Mouse (Mus musculus): ENCODE data around the gene Denr. TPM values are rescaled to one million over a fixed set of nuclear protein-coding genes. Genes with fewer than 3 reads are reported as not detected.

Gene Denr
- polyA plus RNA-seq, 1 experiment from 2014 or later: 166 TPM

- Histone ChIP-seq H3K36me3 (ENCODE audit: control insufficient read depth, insufficient read depth, low read length) (no peaks in the 10 kb centered on the region), H3K4me1 (replicated peaks; ENCODE audit: control insufficient read depth, insufficient read depth, low read length) (no peaks in the 10 kb centered on the region), H3K9ac (ENCODE audit: low read length) (no peak overlapping the region), H3K4me2 (ENCODE audit: low read depth, low read length, severe bottlenecking) (no peak overlapping the region), H3K9me3 (ENCODE audit: control insufficient read depth, low read length) (no peaks in the 10 kb centered on the region), H3K4me3 (ENCODE audit: low read depth, low read length) (no peak overlapping the region), H3K27ac (ENCODE audit: low read depth, low read length) (no peak overlapping the region), H3K27me3 (ENCODE audit: control insufficient read depth, insufficient read depth, low read length) (no peaks in the 10 kb centered on the region)
- WGBS: 57% methylated on average over 7 of the region's 7 CpGs
- DNase-seq (ENCODE audit: low spot score) (no peak), ATAC-seq (replicated peaks; ENCODE audit: low FRiP score) (no peak)
These were observed 40.2 kb downstream of the Denr start for GRCm38 (mm10) chr5:123947041-123947761.

DNA sequence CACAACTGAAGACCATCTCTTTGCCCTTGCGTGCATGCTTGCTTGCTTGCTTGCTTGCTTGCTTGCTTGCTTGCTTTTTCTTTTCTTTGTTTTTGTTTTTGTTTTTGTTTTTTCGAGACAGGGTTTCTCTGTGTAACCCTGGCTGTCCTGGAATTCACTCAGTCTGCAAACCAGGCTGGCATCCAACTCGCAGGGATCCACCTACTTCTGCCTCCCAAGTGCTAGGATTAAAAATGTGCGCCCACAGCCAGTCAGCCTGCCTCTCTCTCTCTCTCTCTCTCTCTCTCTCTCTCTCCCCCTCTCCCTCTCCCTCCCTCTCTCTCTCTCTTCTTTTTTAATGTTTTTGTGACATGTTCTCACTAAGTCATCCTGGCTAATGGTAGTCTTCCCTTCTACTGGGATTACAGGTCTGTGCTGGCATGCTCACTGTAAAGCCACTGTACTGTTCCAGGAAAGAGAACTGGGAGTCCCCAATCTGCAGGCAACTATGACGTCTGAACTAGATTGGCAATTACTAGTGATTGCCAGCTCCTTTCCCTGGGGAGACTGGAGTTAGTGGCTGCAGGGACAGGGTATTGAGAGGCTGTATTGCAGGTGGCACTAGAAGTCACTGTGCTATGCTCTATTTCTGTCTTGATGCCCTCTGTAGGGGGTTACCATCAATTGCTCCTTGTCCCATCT lies 45.5 kb downstream of the Denr start:
- no peaks in the 10 kb centered on the region for H3K9me3 ChIP-seq (ENCODE audit: control insufficient read depth, low read length)
- no peak overlapping the region for H3K4me3 ChIP-seq (ENCODE audit: low read depth, low read length)
- no peaks in the 10 kb centered on the region for H3K27me3 ChIP-seq (ENCODE audit: control insufficient read depth, insufficient read depth, low read length)
- H3K4me2 ChIP-seq (ENCODE audit: low read depth, low read length, severe bottlenecking): no peak overlapping the region
- WGBS: 65% methylated on average over 5 of the region's 5 CpGs
- no peaks in the 10 kb centered on the region for H3K4me1 ChIP-seq (replicated peaks; ENCODE audit: control insufficient read depth, insufficient read depth, low read length)
- no peak for DNase-seq (ENCODE audit: low spot score)
- H3K27ac ChIP-seq (ENCODE audit: low read depth, low read length): no peak overlapping the region
- no peaks in the 10 kb centered on the region for H3K36me3 ChIP-seq (ENCODE audit: control insufficient read depth, insufficient read depth, low read length)
- no peak for ATAC-seq (replicated peaks; ENCODE audit: low FRiP score)
- no peak overlapping the region for H3K9ac ChIP-seq (ENCODE audit: low read length)

DNA sequence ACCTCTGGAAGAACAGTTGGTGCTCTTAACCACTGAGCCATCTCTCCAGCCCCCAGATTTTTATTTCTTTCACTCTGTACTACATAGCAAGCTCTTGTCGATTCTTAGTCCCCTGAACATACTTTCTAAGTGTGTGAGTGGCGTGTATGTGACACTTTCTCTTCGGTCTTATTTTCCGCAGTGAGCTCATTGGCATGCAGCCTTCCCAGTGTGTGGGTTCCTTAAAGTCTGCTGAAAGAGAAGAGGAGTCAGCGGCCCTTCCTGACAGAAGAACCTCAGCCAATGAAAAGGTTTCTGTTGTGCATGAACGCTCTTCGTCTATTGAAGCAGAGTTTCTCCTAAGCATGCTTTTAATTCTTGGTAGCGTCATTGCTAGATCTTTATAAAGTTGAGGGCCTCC lies 50.2 kb downstream of the Denr start:
- no peak overlapping the region for H3K27ac ChIP-seq (ENCODE audit: low read depth, low read length)
- 82% methylated on average over 8 of the region's 8 CpGs for whole genome bisulfite sequencing
- no peaks in the 10 kb centered on the region for H3K27me3 ChIP-seq (ENCODE audit: control insufficient read depth, insufficient read depth, low read length)
- H3K9ac ChIP-seq (ENCODE audit: low read length): no peak overlapping the region
- ATAC-seq (replicated peaks; ENCODE audit: low FRiP score) (no peak), DNase-seq (ENCODE audit: low spot score) (no peak)
- H3K36me3 ChIP-seq (ENCODE audit: control insufficient read depth, insufficient read depth, low read length): no peaks in the 10 kb centered on the region
- no peaks in the 10 kb centered on the region for H3K4me1 ChIP-seq (replicated peaks; ENCODE audit: control insufficient read depth, insufficient read depth, low read length)
- H3K4me2 ChIP-seq (ENCODE audit: low read depth, low read length, severe bottlenecking): no peak overlapping the region
- no peak overlapping the region for H3K4me3 ChIP-seq (ENCODE audit: low read depth, low read length)
- no peaks in the 10 kb centered on the region for H3K9me3 ChIP-seq (ENCODE audit: control insufficient read depth, low read length)

GRCm38 (mm10) chr5:123959018-123959417 lies 52.0 kb downstream of the Denr start:
- Histone ChIP-seq H3K36me3 (ENCODE audit: control insufficient read depth, insufficient read depth, low read length) (no peaks in the 10 kb centered on the region), H3K27ac (ENCODE audit: low read depth, low read length) (no peak overlapping the region), H3K4me3 (ENCODE audit: low read depth, low read length) (no peak overlapping the region), H3K9ac (ENCODE audit: low read length) (no peak overlapping the region), H3K9me3 (ENCODE audit: control insufficient read depth, low read length) (no peaks in the 10 kb centered on the region), H3K4me2 (ENCODE audit: low read depth, low read length, severe bottlenecking) (no peak overlapping the region), H3K4me1 (replicated peaks; ENCODE audit: control insufficient read depth, insufficient read depth, low read length) (no peaks in the 10 kb centered on the region), H3K27me3 (ENCODE audit: control insufficient read depth, insufficient read depth, low read length) (no peaks in the 10 kb centered on the region)
- DNase-seq (ENCODE audit: low spot score) (no peak), ATAC-seq (replicated peaks; ENCODE audit: low FRiP score) (no peak)
- WGBS: 82% methylated on average over 3 of the region's 3 CpGs

DNA sequence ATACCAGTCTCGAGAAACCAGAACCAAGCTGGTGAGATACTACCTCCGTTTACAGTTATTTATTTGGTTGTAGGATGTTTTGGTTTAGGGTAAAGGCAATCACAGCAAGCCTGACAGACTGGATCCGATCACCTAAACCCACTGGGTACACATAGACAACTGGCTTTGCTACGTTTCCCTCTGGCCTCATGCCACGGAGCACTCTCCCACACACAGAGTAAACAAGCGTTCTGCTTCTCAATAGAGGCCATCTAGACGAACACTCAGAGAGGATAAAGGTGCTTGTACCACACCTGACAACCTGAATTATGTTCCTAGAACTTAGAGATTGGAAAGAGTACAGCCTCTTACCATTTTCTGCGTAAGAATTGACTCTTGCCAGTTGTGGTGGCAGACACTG lies 53.2 kb downstream of the Denr start:
- Histone ChIP-seq H3K4me2 (ENCODE audit: low read depth, low read length, severe bottlenecking) (no peak overlapping the region), H3K9ac (ENCODE audit: low read length) (no peak overlapping the region), H3K4me3 (ENCODE audit: low read depth, low read length) (no peak overlapping the region), H3K9me3 (ENCODE audit: control insufficient read depth, low read length) (no peaks in the 10 kb centered on the region), H3K27me3 (ENCODE audit: control insufficient read depth, insufficient read depth, low read length) (no peaks in the 10 kb centered on the region), H3K27ac (ENCODE audit: low read depth, low read length) (no peak overlapping the region), H3K36me3 (ENCODE audit: control insufficient read depth, insufficient read depth, low read length) (no peaks in the 10 kb centered on the region), H3K4me1 (replicated peaks; ENCODE audit: control insufficient read depth, insufficient read depth, low read length) (no peaks in the 10 kb centered on the region)
- no peak for DNase-seq (ENCODE audit: low spot score)
- 82% methylated on average over 8 of the region's 8 CpGs for WGBS
- no peak for ATAC-seq (replicated peaks; ENCODE audit: low FRiP score)

- no peaks in the 10 kb centered on the region for H3K27me3 ChIP-seq (ENCODE audit: control insufficient read depth, insufficient read depth, low read length)
- no peak overlapping the region for H3K4me2 ChIP-seq (ENCODE audit: low read depth, low read length, severe bottlenecking)
- H3K9ac ChIP-seq (ENCODE audit: low read length): no peak overlapping the region
- no peaks in the 10 kb centered on the region for H3K36me3 ChIP-seq (ENCODE audit: control insufficient read depth, insufficient read depth, low read length)
- no peaks in the 10 kb centered on the region for H3K4me1 ChIP-seq (replicated peaks; ENCODE audit: control insufficient read depth, insufficient read depth, low read length)
- no peaks in the 10 kb centered on the region for H3K9me3 ChIP-seq (ENCODE audit: control insufficient read depth, low read length)
- 87% methylated on average over 12 of the region's 12 CpGs for WGBS
- no peak overlapping the region for H3K4me3 ChIP-seq (ENCODE audit: low read depth, low read length)
- no peak for DNase-seq (ENCODE audit: low spot score)
- no peak for ATAC-seq (replicated peaks; ENCODE audit: low FRiP score)
- no peak overlapping the region for H3K27ac ChIP-seq (ENCODE audit: low read depth, low read length)
These were observed 54.1 kb downstream of the Denr start for GRCm38 (mm10) chr5:123961046-123961445.

DNA sequence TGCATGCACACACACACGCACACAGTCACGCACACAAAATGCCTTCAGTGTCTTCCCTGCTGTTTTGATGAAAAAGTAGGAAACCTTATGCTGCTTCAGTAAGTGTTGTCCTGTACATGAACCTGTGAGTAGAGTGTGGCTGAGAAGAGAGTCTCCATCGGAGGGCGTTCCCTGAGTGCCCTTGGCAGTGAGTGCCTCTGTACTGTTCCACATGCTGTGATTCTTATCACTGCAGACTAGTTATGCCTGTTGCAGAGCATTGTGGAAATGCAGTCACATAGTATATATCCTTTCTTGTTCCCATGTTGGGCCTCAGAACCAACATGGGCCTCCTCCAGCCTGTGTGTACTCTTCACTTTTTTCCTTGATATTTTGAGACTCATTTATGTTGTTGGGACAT lies 57.2 kb downstream of the Denr start:
- no peak for DNase-seq (ENCODE audit: low spot score)
- no peak overlapping the region for H3K27ac ChIP-seq (ENCODE audit: low read depth, low read length)
- no peaks in the 10 kb centered on the region for H3K9me3 ChIP-seq (ENCODE audit: control insufficient read depth, low read length)
- no peak overlapping the region for H3K4me2 ChIP-seq (ENCODE audit: low read depth, low read length, severe bottlenecking)
- no peaks in the 10 kb centered on the region for H3K4me1 ChIP-seq (replicated peaks; ENCODE audit: control insufficient read depth, insufficient read depth, low read length)
- no peaks in the 10 kb centered on the region for H3K27me3 ChIP-seq (ENCODE audit: control insufficient read depth, insufficient read depth, low read length)
- 97% methylated on average over 4 of the region's 4 CpGs for WGBS
- no peak for ATAC-seq (replicated peaks; ENCODE audit: low FRiP score)
- H3K9ac ChIP-seq (ENCODE audit: low read length): no peak overlapping the region
- H3K4me3 ChIP-seq (ENCODE audit: low read depth, low read length): no peak overlapping the region
- H3K36me3 ChIP-seq (ENCODE audit: control insufficient read depth, insufficient read depth, low read length): no peaks in the 10 kb centered on the region

- no peaks in the 10 kb centered on the region for H3K9me3 ChIP-seq (ENCODE audit: control insufficient read depth, low read length)
- WGBS: 98% methylated on average over 2 of the region's 2 CpGs
- DNase-seq (ENCODE audit: low spot score) (no peak), ATAC-seq (replicated peaks; ENCODE audit: low FRiP score) (no peak)
- H3K9ac ChIP-seq (ENCODE audit: low read length): no peak overlapping the region
- H3K27me3 ChIP-seq (ENCODE audit: control insufficient read depth, insufficient read depth, low read length): no peaks in the 10 kb centered on the region
- no peak overlapping the region for H3K4me3 ChIP-seq (ENCODE audit: low read depth, low read length)
- no peaks in the 10 kb centered on the region for H3K36me3 ChIP-seq (ENCODE audit: control insufficient read depth, insufficient read depth, low read length)
- no peak overlapping the region for H3K4me2 ChIP-seq (ENCODE audit: low read depth, low read length, severe bottlenecking)
- H3K27ac ChIP-seq (ENCODE audit: low read depth, low read length): no peak overlapping the region
- H3K4me1 ChIP-seq (replicated peaks; ENCODE audit: control insufficient read depth, insufficient read depth, low read length): no peaks in the 10 kb centered on the region
These were observed 59.8 kb downstream of the Denr start for GRCm38 (mm10) chr5:123966759-123967158.

- H3K27me3 ChIP-seq (ENCODE audit: control insufficient read depth, insufficient read depth, low read length): peaks cover 2% of the 10 kb centered on the region; the same call in 1 of the 2 replicates
- H3K27ac ChIP-seq (ENCODE audit: low read depth, low read length): no peak overlapping the region
- no peaks in the 10 kb centered on the region for H3K9me3 ChIP-seq (ENCODE audit: control insufficient read depth, low read length)
- no peaks in the 10 kb centered on the region for H3K36me3 ChIP-seq (ENCODE audit: control insufficient read depth, insufficient read depth, low read length)
- WGBS: 90% methylated on average over 5 of the region's 5 CpGs
- DNase-seq (ENCODE audit: low spot score): no peak
- ATAC-seq (replicated peaks; ENCODE audit: low FRiP score): no peak
- H3K4me2 ChIP-seq (ENCODE audit: low read depth, low read length, severe bottlenecking): no peak overlapping the region
- 0 out of 2 replicates have a peak, but pooled peaks cover 2% of the 10 kb centered on the region for H3K4me1 ChIP-seq (replicated peaks; ENCODE audit: control insufficient read depth, insufficient read depth, low read length)
- H3K4me3 ChIP-seq (ENCODE audit: low read depth, low read length): no peak overlapping the region
- H3K9ac ChIP-seq (ENCODE audit: low read length): no peak overlapping the region
These were observed 61.5 kb downstream of the Denr start for GRCm38 (mm10) chr5:123968468-123968867.
